Mouse (Mus musculus): ENCODE data around the gene Kmt2d. TPM values are rescaled to one million over a fixed set of nuclear protein-coding genes. Genes with fewer than 3 reads are reported as not detected.

The Kmt2d gene
- polyA plus RNA-seq, 1 experiment from 2014 or later = 12.4 TPM

- Histone ChIP-seq H3K9me3 (ENCODE audit: low read length) (no peaks in the 10 kb centered on the region), H3K27me3 (ENCODE audit: insufficient read depth, low read length) (no peaks in the 10 kb centered on the region), H3K27ac (ENCODE audit: low read length) (no peak overlapping the region), H3K9ac (replicated peaks; ENCODE audit: low read length) (no peak overlapping the region), H3K4me3 (ENCODE audit: low read length) (no peak overlapping the region), H3K4me2 (replicated peaks; ENCODE audit: low read depth, low read length) (no peak overlapping the region), H3K36me3 (ENCODE audit: insufficient read depth, low read length) (peaks cover 89% of the 10 kb centered on the region), H3K4me1 (ENCODE audit: insufficient read depth, low read length) (no peaks in the 10 kb centered on the region)
- no peak for ATAC-seq (ENCODE audit: low FRiP score, low TSS enrichment)
- 73% methylated on average over 9 of the region's 9 CpGs for WGBS
Observed at GRCm38 (mm10) chr15:98859319-98860043, 11.5 kb downstream of the Kmt2d start.

- ATAC-seq (ENCODE audit: low FRiP score, low TSS enrichment) = no peak
Observed at GRCm38 (mm10) chr15:98854214-98854613, 16.8 kb downstream of the Kmt2d start.

GRCm38 (mm10) chr15:98853161-98853937, 17.7 kb downstream of the Kmt2d start:
- 93% methylated on average over 28 of the region's 28 CpGs for WGBS
- H3K9ac ChIP-seq (replicated peaks; ENCODE audit: low read length) = no peak overlapping the region

More at GRCm38 (mm10) chr15:98854214-98854613, 16.8 kb downstream of the Kmt2d start:
- no peaks in the 10 kb centered on the region for H3K27me3 ChIP-seq (ENCODE audit: insufficient read depth, low read length)
- no peak overlapping the region for H3K4me3 ChIP-seq (ENCODE audit: low read length)
- H3K4me2 ChIP-seq (replicated peaks; ENCODE audit: low read depth, low read length) = no peak overlapping the region
- no peaks in the 10 kb centered on the region for H3K4me1 ChIP-seq (ENCODE audit: insufficient read depth, low read length)
- H3K9ac ChIP-seq (replicated peaks; ENCODE audit: low read length) = no peak overlapping the region
- peaks cover 96% of the 10 kb centered on the region for H3K36me3 ChIP-seq (ENCODE audit: insufficient read depth, low read length)
- 92% methylated on average over 16 of the region's 16 CpGs for WGBS
- H3K27ac ChIP-seq (ENCODE audit: low read length) = no peak overlapping the region
- no peaks in the 10 kb centered on the region for H3K9me3 ChIP-seq (ENCODE audit: low read length)

GRCm38 (mm10) chr15:98852733-98853132, 18.3 kb downstream of the Kmt2d start:
- Histone ChIP-seq H3K9ac (replicated peaks; ENCODE audit: low read length) (no peak overlapping the region), H3K9me3 (ENCODE audit: low read length) (no peaks in the 10 kb centered on the region), H3K27ac (ENCODE audit: low read length) (no peak overlapping the region), H3K4me3 (ENCODE audit: low read length) (no peak overlapping the region), H3K27me3 (ENCODE audit: insufficient read depth, low read length) (no peaks in the 10 kb centered on the region), H3K4me2 (replicated peaks; ENCODE audit: low read depth, low read length) (no peak overlapping the region), H3K36me3 (ENCODE audit: insufficient read depth, low read length) (peaks cover 98% of the 10 kb centered on the region), H3K4me1 (ENCODE audit: insufficient read depth, low read length) (no peaks in the 10 kb centered on the region)
- 93% methylated on average over 9 of the region's 9 CpGs for WGBS
- ATAC-seq (ENCODE audit: low FRiP score, low TSS enrichment) = no peak

More at GRCm38 (mm10) chr15:98853161-98853937, 17.7 kb downstream of the Kmt2d start:
- Histone ChIP-seq H3K4me1 (ENCODE audit: insufficient read depth, low read length) (no peaks in the 10 kb centered on the region), H3K4me3 (ENCODE audit: low read length) (no peak overlapping the region), H3K9me3 (ENCODE audit: low read length) (no peaks in the 10 kb centered on the region), H3K4me2 (replicated peaks; ENCODE audit: low read depth, low read length) (no peak overlapping the region), H3K27ac (ENCODE audit: low read length) (no peak overlapping the region), H3K36me3 (ENCODE audit: insufficient read depth, low read length) (peaks cover 98% of the 10 kb centered on the region), H3K27me3 (ENCODE audit: insufficient read depth, low read length) (no peaks in the 10 kb centered on the region)
- peak; percentile 33 for ATAC-seq (ENCODE audit: low FRiP score, low TSS enrichment)

- WGBS = 96% methylated on average over 9 of the region's 9 CpGs
- no peak overlapping the region for H3K27ac ChIP-seq (ENCODE audit: low read length)
- ATAC-seq (ENCODE audit: low FRiP score, low TSS enrichment) = no peak
Observed at GRCm38 (mm10) chr15:98852071-98852470, 18.9 kb downstream of the Kmt2d start.

GRCm38 (mm10) chr15:98851229-98851818, 19.7 kb downstream of the Kmt2d start:
- H3K9ac ChIP-seq (replicated peaks; ENCODE audit: low read length) = no peak overlapping the region
- no peaks in the 10 kb centered on the region for H3K9me3 ChIP-seq (ENCODE audit: low read length)
- H3K27me3 ChIP-seq (ENCODE audit: insufficient read depth, low read length) = no peaks in the 10 kb centered on the region
- H3K27ac ChIP-seq (ENCODE audit: low read length) = no peak overlapping the region
- H3K4me1 ChIP-seq (ENCODE audit: insufficient read depth, low read length) = no peaks in the 10 kb centered on the region
- WGBS = 92% methylated on average over 21 of the region's 21 CpGs
- H3K4me2 ChIP-seq (replicated peaks; ENCODE audit: low read depth, low read length) = no peak overlapping the region
- peaks cover 98% of the 10 kb centered on the region for H3K36me3 ChIP-seq (ENCODE audit: insufficient read depth, low read length)
- no peak for ATAC-seq (ENCODE audit: low FRiP score, low TSS enrichment)
- no peak overlapping the region for H3K4me3 ChIP-seq (ENCODE audit: low read length)

More at GRCm38 (mm10) chr15:98852071-98852470, 18.9 kb downstream of the Kmt2d start:
- Histone ChIP-seq H3K4me1 (ENCODE audit: insufficient read depth, low read length) (no peaks in the 10 kb centered on the region), H3K36me3 (ENCODE audit: insufficient read depth, low read length) (peaks cover 98% of the 10 kb centered on the region), H3K9me3 (ENCODE audit: low read length) (no peaks in the 10 kb centered on the region), H3K9ac (replicated peaks; ENCODE audit: low read length) (no peak overlapping the region), H3K4me2 (replicated peaks; ENCODE audit: low read depth, low read length) (no peak overlapping the region), H3K4me3 (ENCODE audit: low read length) (no peak overlapping the region), H3K27me3 (ENCODE audit: insufficient read depth, low read length) (no peaks in the 10 kb centered on the region)

- no peaks in the 10 kb centered on the region for H3K27me3 ChIP-seq (ENCODE audit: insufficient read depth, low read length)
- H3K4me1 ChIP-seq (ENCODE audit: insufficient read depth, low read length) = no peaks in the 10 kb centered on the region
- 88% methylated on average over 14 of the region's 14 CpGs for WGBS
- H3K9me3 ChIP-seq (ENCODE audit: low read length) = no peaks in the 10 kb centered on the region
- ATAC-seq (ENCODE audit: low FRiP score, low TSS enrichment) = no peak
- peaks cover 98% of the 10 kb centered on the region for H3K36me3 ChIP-seq (ENCODE audit: insufficient read depth, low read length)
- H3K4me3 ChIP-seq (ENCODE audit: low read length) = no peak overlapping the region
- no peak overlapping the region for H3K9ac ChIP-seq (replicated peaks; ENCODE audit: low read length)
- H3K27ac ChIP-seq (ENCODE audit: low read length) = no peak overlapping the region
- H3K4me2 ChIP-seq (replicated peaks; ENCODE audit: low read depth, low read length) = no peak overlapping the region
Observed at GRCm38 (mm10) chr15:98850668-98851067, 20.3 kb downstream of the Kmt2d start.

GRCm38 (mm10) chr15:98849956-98850600, 20.9 kb downstream of the Kmt2d start:
- Histone ChIP-seq H3K4me3 (ENCODE audit: low read length) (no peak overlapping the region), H3K4me2 (replicated peaks; ENCODE audit: low read depth, low read length) (no peak overlapping the region), H3K36me3 (ENCODE audit: insufficient read depth, low read length) (peaks cover 98% of the 10 kb centered on the region), H3K4me1 (ENCODE audit: insufficient read depth, low read length) (no peaks in the 10 kb centered on the region), H3K9ac (replicated peaks; ENCODE audit: low read length) (no peak overlapping the region), H3K27me3 (ENCODE audit: insufficient read depth, low read length) (no peaks in the 10 kb centered on the region), H3K9me3 (ENCODE audit: low read length) (no peaks in the 10 kb centered on the region), H3K27ac (ENCODE audit: low read length) (no peak overlapping the region)
- ATAC-seq (ENCODE audit: low FRiP score, low TSS enrichment) = no peak
- WGBS = 86% methylated on average over 16 of the region's 16 CpGs

- Histone ChIP-seq H3K27ac (ENCODE audit: low read length) (no peak overlapping the region), H3K9ac (replicated peaks; ENCODE audit: low read length) (no peak overlapping the region), H3K4me1 (ENCODE audit: insufficient read depth, low read length) (no peaks in the 10 kb centered on the region), H3K27me3 (ENCODE audit: insufficient read depth, low read length) (no peaks in the 10 kb centered on the region), H3K9me3 (ENCODE audit: low read length) (no peaks in the 10 kb centered on the region), H3K36me3 (ENCODE audit: insufficient read depth, low read length) (peaks cover 98% of the 10 kb centered on the region), H3K4me2 (replicated peaks; ENCODE audit: low read depth, low read length) (no peak overlapping the region), H3K4me3 (ENCODE audit: low read length) (no peak overlapping the region)
- WGBS = 95% methylated on average over 11 of the region's 11 CpGs
- ATAC-seq (ENCODE audit: low FRiP score, low TSS enrichment) = no peak
Observed at GRCm38 (mm10) chr15:98849165-98849564, 21.8 kb downstream of the Kmt2d start.

All from kidney, embryonic 16.5 days (tissue).